Mouse (Mus musculus): ENCODE results near the gene Smoc2.

Gene Smoc2

GRCm38 (mm10) chr17:14426481-14426880, 147.2 kb downstream of the Smoc2 start:
- no peak for DNase-seq

GRCm38 (mm10) chr17:14434717-14435116, 155.4 kb downstream of the Smoc2 start:
- no peak for DNase-seq

- no peak for DNase-seq
These were observed 166.3 kb downstream of the Smoc2 start for GRCm38 (mm10) chr17:14445611-14446010.

GRCm38 (mm10) chr17:14447275-14447674, 168.0 kb downstream of the Smoc2 start:
- DNase-seq = no peak
